In genomic region chr4:135986301-135986942, GRCm38 (mm10) we compare ENCODE assay signal across 8 mouse cellular contexts. TPM values are rescaled to one million over a fixed set of nuclear protein-coding genes. Genes with fewer than 3 reads are reported as not detected.
A peak's percentile ranks its signal among the peaks of the same experiment; 100 is the strongest.
DNase-seq lines count a peak whose midpoint lies in the region; ATAC-seq and TF ChIP-seq lines count a peak whose summit lies in the region.

No protein-coding gene starts in this region.

- H3K4me2 ChIP-seq in heart, embryonic 15.5 days: peak overlapping the region; percentile 87
- peak overlapping the region; percentile 76 for H3K4me2 ChIP-seq in forebrain, embryonic 12.5 days
- peak overlapping the region; percentile 86 for H3K4me2 ChIP-seq in liver, embryonic 12.5 days
- H3K4me2 ChIP-seq in stomach, embryonic 16.5 days (ENCODE audit: low read depth, low read length): peak overlapping the region; percentile 74

- peaks cover 12% of the 10 kb centered on the region for H3K4me1 ChIP-seq in heart, embryonic 15.5 days (replicated peaks)
- peaks cover 3% of the 10 kb centered on the region for H3K4me1 ChIP-seq in ES-Bruce4 (ENCODE audit: control insufficient read depth, insufficient read depth, low read length)
- peaks cover 13% of the 10 kb centered on the region for H3K4me1 ChIP-seq in forebrain, embryonic 12.5 days
- H3K4me1 ChIP-seq in liver, embryonic 12.5 days: peaks cover 60% of the 10 kb centered on the region
- peaks cover 7% of the 10 kb centered on the region for H3K4me1 ChIP-seq in stomach, embryonic 16.5 days (ENCODE audit: control insufficient read depth, insufficient read depth, low read length)

- TF ChIP-seq EP300 in ES-Bruce4 (IDR thresholded peaks at IDR 0.05; ENCODE audit: insufficient read depth, low read depth, low read length): no peak

- peaks cover 24% of the 10 kb centered on the region; the same call in 1 of the 2 replicates for H3K36me3 ChIP-seq in heart, embryonic 15.5 days
- peaks cover 5% of the 10 kb centered on the region for H3K36me3 ChIP-seq in ES-Bruce4 (ENCODE audit: control insufficient read depth, insufficient read depth, low read length, poor library complexity, severe bottlenecking)
- H3K36me3 ChIP-seq in forebrain, embryonic 12.5 days (replicated peaks): peaks cover 35% of the 10 kb centered on the region
- peaks cover 45% of the 10 kb centered on the region for H3K36me3 ChIP-seq in liver, embryonic 12.5 days
- 0 out of 2 replicates have a peak, but pooled peaks cover 4% of the 10 kb centered on the region for H3K36me3 ChIP-seq in stomach, embryonic 16.5 days (ENCODE audit: control insufficient read depth, insufficient read depth, low read length)

- no peaks in the 10 kb centered on the region for H3K27me3 ChIP-seq in heart, embryonic 15.5 days
- H3K27me3 ChIP-seq in ES-Bruce4 (ENCODE audit: control insufficient read depth, insufficient read depth, low read length, poor library complexity, severe bottlenecking): no peaks in the 10 kb centered on the region
- no peaks in the 10 kb centered on the region for H3K27me3 ChIP-seq in forebrain, embryonic 12.5 days
- no peaks in the 10 kb centered on the region for H3K27me3 ChIP-seq in liver, embryonic 12.5 days (replicated peaks)
- H3K27me3 ChIP-seq in stomach, embryonic 16.5 days (ENCODE audit: control insufficient read depth, insufficient read depth, low read length): no peaks in the 10 kb centered on the region

- peak overlapping the region; percentile 92 for H3K9ac ChIP-seq in heart, embryonic 15.5 days
- peak overlapping the region; percentile 90 for H3K9ac ChIP-seq in ES-Bruce4 (ENCODE audit: low read depth, poor library complexity, severe bottlenecking)
- H3K9ac ChIP-seq in forebrain, embryonic 12.5 days: peak overlapping the region; percentile 95
- peak overlapping the region; percentile 98 for H3K9ac ChIP-seq in liver, embryonic 12.5 days
- H3K9ac ChIP-seq in stomach, embryonic 16.5 days (ENCODE audit: low read length): peak overlapping the region; percentile 96

- 10% methylated on average over 23 of the region's 23 CpGs for WGBS in heart, embryonic 15.5 days
- WGBS in forebrain, embryonic 12.5 days: 11% methylated on average over 22 of the region's 23 CpGs
- WGBS in liver, embryonic 12.5 days (ENCODE audit: insufficient replicate concordance): 5% methylated on average over 23 of the region's 23 CpGs
- WGBS in stomach, embryonic 16.5 days: 7% methylated on average over 23 of the region's 23 CpGs

- peak overlapping the region; percentile 80 for H3K4me3 ChIP-seq in heart, embryonic 15.5 days
- H3K4me3 ChIP-seq in ES-Bruce4 (ENCODE audit: low read depth, low read length): peak overlapping the region; percentile 91
- peak overlapping the region; percentile 95 for H3K4me3 ChIP-seq in forebrain, embryonic 12.5 days (replicated peaks)
- H3K4me3 ChIP-seq in liver, embryonic 12.5 days: peak overlapping the region; percentile 95
- peak overlapping the region; percentile 80 for H3K4me3 ChIP-seq in stomach, embryonic 16.5 days (replicated peaks; ENCODE audit: low read length)

- peak; percentile 12 for ATAC-seq in heart, embryonic 15.5 days (replicated peaks; ENCODE audit: insufficient number of reproducible peaks, insufficient read depth, low FRiP score, low read depth)
- peak; percentile 6; the same call in 1 of the 2 replicates for ATAC-seq in forebrain, embryonic 12.5 days (ENCODE audit: low FRiP score)
- ATAC-seq in liver, embryonic 12.5 days: no peak
- ATAC-seq in stomach, embryonic 16.5 days (ENCODE audit: insufficient read depth, low FRiP score): no peak

- H3K9me3 ChIP-seq in heart, embryonic 15.5 days (replicated peaks): no peaks in the 10 kb centered on the region
- no peaks in the 10 kb centered on the region for H3K9me3 ChIP-seq in ES-Bruce4 (replicated peaks; ENCODE audit: control insufficient read depth, insufficient read depth, low read length, poor library complexity, severe bottlenecking)
- H3K9me3 ChIP-seq in forebrain, embryonic 12.5 days: no peaks in the 10 kb centered on the region
- H3K9me3 ChIP-seq in liver, embryonic 12.5 days (replicated peaks): no peaks in the 10 kb centered on the region
- no peaks in the 10 kb centered on the region for H3K9me3 ChIP-seq in stomach, embryonic 16.5 days (replicated peaks; ENCODE audit: control insufficient read depth, low read length)

- no peak for TF ChIP-seq POLR2A in ES-Bruce4 (IDR thresholded peaks at IDR 0.05; ENCODE audit: insufficient read depth, low read length)

- intact Hi-C loops in heart, postnatal 10 days (cut with DNase I): no loop called here

- no peak for TF ChIP-seq CTCF in ES-Bruce4 (IDR thresholded peaks at IDR 0.05; ENCODE audit: low read depth, low read length)

- H3K27ac ChIP-seq in heart, embryonic 15.5 days: peak overlapping the region; percentile 87
- H3K27ac ChIP-seq in ES-Bruce4 (ENCODE audit: insufficient read depth, low read length): no peak overlapping the region
- peak overlapping the region; percentile 86 for H3K27ac ChIP-seq in forebrain, embryonic 12.5 days
- peak overlapping the region; percentile 95 for H3K27ac ChIP-seq in liver, embryonic 12.5 days
- peak overlapping the region; percentile 92; the same call in 1 of the 2 replicates for H3K27ac ChIP-seq in stomach, embryonic 16.5 days (ENCODE audit: low read length)

- no peak for DNase-seq in heart, postnatal 10 days
- no peak for DNase-seq in left cerebral cortex, adult 8-10 months (ENCODE audit: low spot score in 2 of 2)
- no peak for DNase-seq in layer of hippocampus, adult 9-10 months (ENCODE audit: low spot score)

RNA-seq across cellular contexts. Expression of gene Pithd1, which starts 0.6 kb away (rescaled TPM):
- 34.0 and 57.7 TPM in 2 replicates for polyA plus RNA-seq in heart, embryonic 15.5 days (2015; fragmentation: Nextera tagmentation; extraction: Ambion mirVana)
- total RNA-seq in heart, postnatal 10 days (2021): 10 to 100 TPM; 20.7 to 21.3 TPM
- polyA plus RNA-seq in ES-Bruce4 (2011; ENCODE audit: insufficient read depth, insufficient read length, low read depth, missing spikeins): 40.3 and 44.9 TPM in 2 replicates
- polyA plus RNA-seq in forebrain, embryonic 12.5 days (2016; fragmentation: Nextera tagmentation; extraction: Ambion mirVana): 60.2 and 64.6 TPM in 2 replicates
- 115 and 121 TPM in 2 replicates for polyA plus RNA-seq in liver, embryonic 12.5 days (2016; fragmentation: Nextera tagmentation; extraction: Ambion mirVana)
- polyA plus RNA-seq in stomach, embryonic 16.5 days (2015; fragmentation: Nextera tagmentation; extraction: Ambion mirVana): 39.0 and 44.8 TPM in 2 replicates
- 10 to 100 TPM; 82.0 to 99.8 (median 91.3) TPM for total RNA-seq in left cerebral cortex, adult 8-10 months (2022)

RNA-seq across cellular contexts. Expression of gene Lypla2, which starts 14.0 kb away (rescaled TPM):
- 59.6 and 79.0 TPM in 2 replicates for polyA plus RNA-seq in heart, embryonic 15.5 days (2015; fragmentation: Nextera tagmentation; extraction: Ambion mirVana)
- 10 to 100 TPM; 42.6 to 47.8 TPM for total RNA-seq in heart, postnatal 10 days (2021)
- 47.4 and 52.6 TPM in 2 replicates for polyA plus RNA-seq in ES-Bruce4 (2011; ENCODE audit: insufficient read depth, insufficient read length, low read depth, missing spikeins)
- polyA plus RNA-seq in forebrain, embryonic 12.5 days (2016; fragmentation: Nextera tagmentation; extraction: Ambion mirVana): 153 and 161 TPM in 2 replicates
- polyA plus RNA-seq in liver, embryonic 12.5 days (2016; fragmentation: Nextera tagmentation; extraction: Ambion mirVana): 59.5 and 61.7 TPM in 2 replicates
- 94.9 and 97.8 TPM in 2 replicates for polyA plus RNA-seq in stomach, embryonic 16.5 days (2015; fragmentation: Nextera tagmentation; extraction: Ambion mirVana)
- 10 to 100 TPM; 77.5 to 92.7 (median 82.3) TPM for total RNA-seq in left cerebral cortex, adult 8-10 months (2022)

RNA-seq across cellular contexts. Expression of gene Gale, which starts 22.9 kb away (rescaled TPM):
- polyA plus RNA-seq in heart, embryonic 15.5 days (2015; fragmentation: Nextera tagmentation; extraction: Ambion mirVana): 17.6 and 24.8 TPM in 2 replicates
- total RNA-seq in heart, postnatal 10 days (2021): 1 to 10 TPM; 5.2 to 5.7 TPM
- 6.8 and 9.4 TPM in 2 replicates for polyA plus RNA-seq in ES-Bruce4 (2011; ENCODE audit: insufficient read depth, insufficient read length, low read depth, missing spikeins)
- polyA plus RNA-seq in forebrain, embryonic 12.5 days (2016; fragmentation: Nextera tagmentation; extraction: Ambion mirVana): 28.3 and 30.9 TPM in 2 replicates
- polyA plus RNA-seq in liver, embryonic 12.5 days (2016; fragmentation: Nextera tagmentation; extraction: Ambion mirVana): 36.0 and 41.2 TPM in 2 replicates
- 109 and 136 TPM in 2 replicates for polyA plus RNA-seq in stomach, embryonic 16.5 days (2015; fragmentation: Nextera tagmentation; extraction: Ambion mirVana)
- 10 to 100 TPM; 21.7 to 26.5 (median 23.4) TPM for total RNA-seq in left cerebral cortex, adult 8-10 months (2022)

RNA-seq across cellular contexts. Expression of gene Eloa, which starts 35.1 kb away (rescaled TPM):
- 27.3 and 31.4 TPM in 2 replicates for polyA plus RNA-seq in heart, embryonic 15.5 days (2015; fragmentation: Nextera tagmentation; extraction: Ambion mirVana)
- 10 to 100 TPM; 34.8 to 36.0 TPM for total RNA-seq in heart, postnatal 10 days (2021)
- 21.2 and 22.6 TPM in 2 replicates for polyA plus RNA-seq in ES-Bruce4 (2011; ENCODE audit: insufficient read depth, insufficient read length, low read depth, missing spikeins)
- 34.2 and 37.6 TPM in 2 replicates for polyA plus RNA-seq in forebrain, embryonic 12.5 days (2016; fragmentation: Nextera tagmentation; extraction: Ambion mirVana)
- 38.2 and 39.4 TPM in 2 replicates for polyA plus RNA-seq in liver, embryonic 12.5 days (2016; fragmentation: Nextera tagmentation; extraction: Ambion mirVana)
- polyA plus RNA-seq in stomach, embryonic 16.5 days (2015; fragmentation: Nextera tagmentation; extraction: Ambion mirVana): 41.0 and 44.2 TPM in 2 replicates
- total RNA-seq in left cerebral cortex, adult 8-10 months (2022): 10 to 100 TPM; 28.3 to 29.0 (median 28.6) TPM

RNA-seq across cellular contexts. Expression of gene Hmgcl, which starts 40.2 kb away (rescaled TPM):
- 80.2 and 82.4 TPM in 2 replicates for polyA plus RNA-seq in heart, embryonic 15.5 days (2015; fragmentation: Nextera tagmentation; extraction: Ambion mirVana)
- total RNA-seq in heart, postnatal 10 days (2021): 10 to 100 TPM; 66.3 to 67.5 TPM
- 18.3 and 22.6 TPM in 2 replicates for polyA plus RNA-seq in ES-Bruce4 (2011; ENCODE audit: insufficient read depth, insufficient read length, low read depth, missing spikeins)
- polyA plus RNA-seq in forebrain, embryonic 12.5 days (2016; fragmentation: Nextera tagmentation; extraction: Ambion mirVana): 52.3 and 55.8 TPM in 2 replicates
- polyA plus RNA-seq in liver, embryonic 12.5 days (2016; fragmentation: Nextera tagmentation; extraction: Ambion mirVana): 67.4 and 71.1 TPM in 2 replicates
- polyA plus RNA-seq in stomach, embryonic 16.5 days (2015; fragmentation: Nextera tagmentation; extraction: Ambion mirVana): 97.5 and 107 TPM in 2 replicates
- 10 to 100 TPM; 35.7 to 39.3 (median 37.6) TPM for total RNA-seq in left cerebral cortex, adult 8-10 months (2022)

Comparison
In these comparisons a context has a peak if more than half of its experiments do, and no peak if none do; other contexts are left out.
1. ATAC-seq: peak in heart, embryonic 15.5 days (single experiment) and forebrain, embryonic 12.5 days (single experiment); none in liver, embryonic 12.5 days (single experiment) and stomach, embryonic 16.5 days (single experiment).
2. Peak in every context shown above with its lines, with median percentiles within 50 percentile points of each other: H3K4me2 ChIP-seq, H3K4me3 ChIP-seq and H3K9ac ChIP-seq.